Mouse (Mus musculus): ENCODE results near the gene Wfdc18. TPM values are rescaled to one million over a fixed set of nuclear protein-coding genes. Genes with fewer than 3 reads are reported as not detected.

The Wfdc18 gene
- total and polyA plus RNA-seq, 3 experiments: not detected

- Histone ChIP-seq H3K36me3 (replicated peaks in 1 of 2; ENCODE audit: control insufficient read depth in 1 of 2, insufficient read depth in 1 of 2, low read length in 1 of 2) (no peaks in the 10 kb centered on the region), H3K4me3 (replicated peaks in 1 of 3; ENCODE audit: low read depth in 2 of 3, low read length in 2 of 3, poor library complexity in 1 of 3) (peak overlapping the region in 1 of 3 experiments; percentile 6), H3K9me3 (replicated peaks; ENCODE audit: low read length) (no peaks in the 10 kb centered on the region), H3K27me3 (replicated peaks) (peaks cover 20% of the 10 kb centered on the region), H3K79me2 (replicated peaks; ENCODE audit: control insufficient read depth, extremely low read depth, insufficient read depth, poor library complexity, severe bottlenecking) (no peaks in the 10 kb centered on the region), H3K27ac (ENCODE audit: insufficient read depth, low read depth) (no peak overlapping the region), H3K9ac (ENCODE audit: insufficient read depth, low read depth) (no peak overlapping the region), H3K4me2 (ENCODE audit: insufficient read depth, low read depth, poor library complexity, severe bottlenecking) (no peak overlapping the region), H3K4me1 (ENCODE audit: control insufficient read depth in 1 of 2, insufficient read depth in 2 of 2) (peaks cover 41 to 76% of the 10 kb centered on the region in 2 experiments)
- in situ Hi-C loops (cut with MboI; ENCODE audit: low pct_ligation_motif_present, low pct_unique_long_range_greater_than_20kb, low sequenced_read_pairs): loop anchor here (10.0 kb wide), 1 partner anchor 178 kb away; no protein-coding TSS in a partner anchor
- no peak for DNase-seq (ENCODE audit: extremely low read depth)
- dilution Hi-C loops (cut with MboI; ENCODE audit: extremely low pct_ligation_motif_present, extremely low pct_unique_long_range_greater_than_20kb, low sequenced_read_pairs): no loop called here
- TF ChIP-seq ETS1 (conservative IDR thresholded peaks at IDR 0.05; ENCODE audit: low read depth, low read length): peak; percentile 62; the same call in 1 of the 2 replicates
- no peak for TF ChIP-seq ZKSCAN1 (IDR thresholded peaks at IDR 0.05; ENCODE audit: borderline replicate concordance, low read depth, low read length)
- no peak for TF ChIP-seq SMC3 (IDR thresholded peaks at IDR 0.05; ENCODE audit: low read depth, low read length)
- TF ChIP-seq GABPA (IDR thresholded peaks at IDR 0.05; ENCODE audit: insufficient replicate concordance, low read depth, low read length): no peak
- TF ChIP-seq MYC (IDR thresholded peaks at IDR 0.05; ENCODE audit: low read depth, low read length): no peak
- TF ChIP-seq BHLHE40 (IDR thresholded peaks at IDR 0.05; ENCODE audit: low read depth, low read length): peak; percentile 98
- TF ChIP-seq USF2 (conservative IDR thresholded peaks at IDR 0.05; ENCODE audit: low read depth, low read length): no peak
Observed at GRCm38 (mm10) chr11:83742731-83743355, 34.0 kb downstream of the Wfdc18 start.

- Histone ChIP-seq H3K4me1 (ENCODE audit: control insufficient read depth in 1 of 2, insufficient read depth in 2 of 2) (peaks cover 36 to 73% of the 10 kb centered on the region in 2 experiments), H3K4me2 (ENCODE audit: insufficient read depth, low read depth, poor library complexity, severe bottlenecking) (peak overlapping the region; percentile 16; the same call in 1 of the 2 replicates), H3K9ac (ENCODE audit: insufficient read depth, low read depth) (no peak overlapping the region), H3K9me3 (replicated peaks; ENCODE audit: low read length) (no peaks in the 10 kb centered on the region), H3K4me3 (replicated peaks in 1 of 3; ENCODE audit: low read depth in 2 of 3, low read length in 2 of 3, poor library complexity in 1 of 3) (peak overlapping the region in 1 of 3 experiments; percentile 24), H3K27ac (ENCODE audit: insufficient read depth, low read depth) (no peak overlapping the region), H3K27me3 (replicated peaks) (peaks cover 24% of the 10 kb centered on the region), H3K36me3 (replicated peaks in 1 of 2; ENCODE audit: control insufficient read depth in 1 of 2, insufficient read depth in 1 of 2, low read length in 1 of 2) (no peaks in the 10 kb centered on the region), H3K79me2 (replicated peaks; ENCODE audit: control insufficient read depth, extremely low read depth, insufficient read depth, poor library complexity, severe bottlenecking) (no peaks in the 10 kb centered on the region)
- dilution Hi-C loops (cut with MboI; ENCODE audit: extremely low pct_ligation_motif_present, extremely low pct_unique_long_range_greater_than_20kb, low sequenced_read_pairs): no loop called here
- DNase-seq (ENCODE audit: extremely low read depth): peak; percentile 60
- in situ Hi-C loops (cut with MboI; ENCODE audit: low pct_ligation_motif_present, low pct_unique_long_range_greater_than_20kb, low sequenced_read_pairs): loop anchor here (10.0 kb wide), 1 partner anchor 179 kb away; no protein-coding TSS in a partner anchor
- TF ChIP-seq CHD1 (IDR thresholded peaks at IDR 0.05; ENCODE audit: low read depth, low read length) (no peak), EP300 (IDR thresholded peaks at IDR 0.05; ENCODE audit: low read length) (peak; percentile 79), KAT2A (IDR thresholded peaks at IDR 0.05; ENCODE audit: insufficient replicate concordance, low read length) (no peak), UBTF (IDR thresholded peaks at IDR 0.05; ENCODE audit: low read depth, low read length) (no peak), SIN3A (IDR thresholded peaks at IDR 0.05; ENCODE audit: low read length) (no peak), POLR2A (IDR thresholded peaks at IDR 0.05; ENCODE audit: low read depth, low read length) (no peak), TCF12 (IDR thresholded peaks at IDR 0.05; ENCODE audit: low read depth, low read length) (peak; percentile 52; the same call in 1 of the 2 replicates), JUND (conservative IDR thresholded peaks at IDR 0.05; ENCODE audit: low read depth, low read length) (peak; percentile 59; the same call in 1 of the 2 replicates), HCFC1 (IDR thresholded peaks at IDR 0.05; ENCODE audit: low read depth, low read length) (no peak), GABPA (IDR thresholded peaks at IDR 0.05; ENCODE audit: insufficient replicate concordance, low read depth, low read length) (no peak), ETS1 (conservative IDR thresholded peaks at IDR 0.05; ENCODE audit: low read depth, low read length) (no peak; the same call in 1 of the 2 replicates), MYC (IDR thresholded peaks at IDR 0.05; ENCODE audit: low read depth, low read length) (no peak), USF1 (IDR thresholded peaks at IDR 0.05; ENCODE audit: low read depth, low read length) (no peak), TBP (conservative IDR thresholded peaks at IDR 0.05; ENCODE audit: low read depth, low read length) (no peak), NRF1 (IDR thresholded peaks at IDR 0.05; ENCODE audit: low read depth, low read length) (no peak), ZKSCAN1 (IDR thresholded peaks at IDR 0.05; ENCODE audit: borderline replicate concordance, low read depth, low read length) (no peak), BHLHE40 (IDR thresholded peaks at IDR 0.05; ENCODE audit: low read depth, low read length) (peak; percentile 58), MXI1 (IDR thresholded peaks at IDR 0.05; ENCODE audit: low read depth, low read length) (no peak), ZMIZ1 (IDR thresholded peaks at IDR 0.05; ENCODE audit: low read depth, low read length) (no peak), NELFE (IDR thresholded peaks at IDR 0.05; ENCODE audit: low read depth, low read length) (no peak), USF2 (conservative IDR thresholded peaks at IDR 0.05; ENCODE audit: low read depth, low read length) (no peak), MEF2A (IDR thresholded peaks at IDR 0.05; ENCODE audit: borderline replicate concordance, low read depth, low read length) (peak; percentile 62; the same call in 1 of the 2 replicates), ELF1 (IDR thresholded peaks at IDR 0.05; ENCODE audit: low read depth, low read length) (no peak), ZC3H11A (IDR thresholded peaks at IDR 0.05; ENCODE audit: low read depth, low read length) (no peak), PAX5 (IDR thresholded peaks at IDR 0.05; ENCODE audit: low read length) (no peak), IRF4 (IDR thresholded peaks at IDR 0.05; ENCODE audit: low read depth, low read length) (peak; percentile 90), ZNF384 (IDR thresholded peaks at IDR 0.05; ENCODE audit: low read depth, low read length) (no peak), SMC3 (IDR thresholded peaks at IDR 0.05; ENCODE audit: low read depth, low read length) (no peak), POLR2AphosphoS2 (IDR thresholded peaks at IDR 0.05; ENCODE audit: low read depth, low read length) (no peak), E2F4 (IDR thresholded peaks at IDR 0.05; ENCODE audit: insufficient replicate concordance, low read depth, low read length) (no peak)
Observed at GRCm38 (mm10) chr11:83743525-83743924, 34.7 kb downstream of the Wfdc18 start.

All from CH12.LX (cell line).